ENCODE assay signal across 8 mouse cellular contexts in the genomic region with DNA sequence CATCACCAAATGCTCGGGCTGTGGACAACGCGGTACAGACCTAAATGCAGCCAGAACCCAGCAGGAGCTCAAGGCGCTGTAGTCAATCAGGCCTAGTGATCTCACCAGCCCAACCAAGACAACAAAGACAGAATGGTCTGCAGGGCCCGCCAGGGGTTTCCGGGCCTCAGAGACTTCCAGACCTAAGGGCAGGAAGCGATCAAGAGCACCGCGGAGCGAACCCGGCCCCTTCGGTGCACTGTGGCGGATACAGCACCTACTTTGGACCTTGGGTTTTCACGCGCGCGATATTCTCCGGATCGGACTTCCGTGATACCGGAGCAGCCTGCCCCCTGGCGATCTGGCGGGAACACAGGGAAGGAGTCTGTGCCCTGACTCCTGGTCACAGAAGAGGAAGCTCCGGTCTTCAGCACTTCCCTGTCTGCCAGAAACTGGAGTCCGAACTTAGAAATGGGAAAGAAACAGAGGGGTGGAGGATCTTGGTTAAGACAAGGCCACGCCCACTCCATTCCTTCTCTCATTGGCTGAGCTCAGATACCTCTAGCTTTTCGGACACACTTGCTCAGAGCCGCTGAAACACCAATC. TPM values are rescaled to one million over a fixed set of nuclear protein-coding genes. Genes with fewer than 3 reads are reported as not detected.
A peak's percentile ranks its signal among the peaks of the same experiment; 100 is the strongest.
DNase-seq lines count a peak whose midpoint lies in the region; ATAC-seq lines count a peak whose summit lies in the region.

Gene Accs (minus strand): TSS at position 439 of the 585 bp plus-strand sequence.

- peak within 1 kb of the TSS; percentile 84 for H3K4me2 ChIP-seq in intestine, embryonic 14.5 days (ENCODE audit: low read length)

- peak within 1 kb of the TSS; percentile 69 for H3K4me3 ChIP-seq in intestine, embryonic 14.5 days (ENCODE audit: low read depth, low read length)

- no peaks in the 10 kb centered on the region for H3K9me3 ChIP-seq in intestine, embryonic 14.5 days (ENCODE audit: control insufficient read depth, low read length)

- peak; percentile 89 for DNase-seq in adrenal gland, adult 2 months
- DNase-seq in embryo, embryonic 11 days: peak; percentile 93
- DNase-seq in gastrocnemius, postnatal 36 days: peak; percentile 64 to 65
- DNase-seq in intestine, embryonic 14.5 days (ENCODE audit: low spot score): peak; percentile 92
- peak; percentile 49 to 55 for DNase-seq in left cerebral cortex, postnatal 25 days (ENCODE audit: low spot score in 2 of 2)
- peak; percentile 88 for DNase-seq in mesoderm, embryonic 11.5 days (ENCODE audit: low read depth, low spot score)
- DNase-seq in right cerebral cortex, postnatal 25 days: peak; percentile 46
- peak; percentile 64 to 80 for DNase-seq in urinary bladder, postnatal 36 days (ENCODE audit: low spot score in 2 of 2)

- WGBS in intestine, embryonic 14.5 days: under 1% methylated on average over 28 of the region's 28 CpGs

- peaks cover 9% of the 10 kb centered on the region for H3K4me1 ChIP-seq in intestine, embryonic 14.5 days (replicated peaks; ENCODE audit: control insufficient read depth, insufficient read depth, low read length)

- no peaks in the 10 kb centered on the region for H3K27me3 ChIP-seq in intestine, embryonic 14.5 days (replicated peaks; ENCODE audit: control insufficient read depth, insufficient read depth, low read length)

- H3K27ac ChIP-seq in intestine, embryonic 14.5 days (ENCODE audit: low read depth): peak within 1 kb of the TSS; percentile 94

- intact Hi-C loops in gastrocnemius, postnatal 36 days (cut with DNase I): no loop called here
- intact Hi-C loops in left cerebral cortex, postnatal 25 days (cut with DNase I): no loop called here

- peaks cover 22% of the 10 kb centered on the region; the same call in 1 of the 2 replicates for H3K36me3 ChIP-seq in intestine, embryonic 14.5 days (ENCODE audit: control insufficient read depth, insufficient read depth, low read length)

- ATAC-seq in intestine, embryonic 14.5 days (replicated peaks; ENCODE audit: low FRiP score, low TSS enrichment, low read depth): peak; percentile 86

- peak within 1 kb of the TSS; percentile 78 for H3K9ac ChIP-seq in intestine, embryonic 14.5 days (ENCODE audit: low read length)

RNA-seq across cellular contexts. Expression of gene Accs, which starts in this region (rescaled TPM):
- total RNA-seq in adrenal gland, adult 2 months (2021): 1 to 10 TPM; 8.9 to 9.6 TPM
- polyA plus RNA-seq in adrenal gland, adult 2 months (2012; rRNA removed): 15.2 and 16.7 TPM in 2 replicates
- total RNA-seq in gastrocnemius, postnatal 36 days (2021): 1 to 10 TPM; 3.2 to 4.0 TPM
- 8.8 and 11.2 TPM in 2 replicates for polyA plus RNA-seq in intestine, embryonic 14.5 days (2014; fragmentation: Nextera tagmentation; extraction: Ambion mirVana)
- 1 to 10 TPM; 2.4 to 3.6 TPM for total RNA-seq in left cerebral cortex, postnatal 25 days (2021)

Comparison
In these comparisons a context has a peak if more than half of its experiments do, and no peak if none do; other contexts are left out.
1. Peak in every context shown above with its lines: DNase-seq, ATAC-seq, H3K4me3 ChIP-seq and H3K27ac ChIP-seq.